Mouse (Mus musculus): ENCODE results near the gene Pfkfb4. TPM values are rescaled to one million over a fixed set of nuclear protein-coding genes. Genes with fewer than 3 reads are reported as not detected.

Gene Pfkfb4
- total RNA-seq, 4 experiments from 2014 or later = 1.4 to 2.1 (median 1.9) TPM

DNA sequence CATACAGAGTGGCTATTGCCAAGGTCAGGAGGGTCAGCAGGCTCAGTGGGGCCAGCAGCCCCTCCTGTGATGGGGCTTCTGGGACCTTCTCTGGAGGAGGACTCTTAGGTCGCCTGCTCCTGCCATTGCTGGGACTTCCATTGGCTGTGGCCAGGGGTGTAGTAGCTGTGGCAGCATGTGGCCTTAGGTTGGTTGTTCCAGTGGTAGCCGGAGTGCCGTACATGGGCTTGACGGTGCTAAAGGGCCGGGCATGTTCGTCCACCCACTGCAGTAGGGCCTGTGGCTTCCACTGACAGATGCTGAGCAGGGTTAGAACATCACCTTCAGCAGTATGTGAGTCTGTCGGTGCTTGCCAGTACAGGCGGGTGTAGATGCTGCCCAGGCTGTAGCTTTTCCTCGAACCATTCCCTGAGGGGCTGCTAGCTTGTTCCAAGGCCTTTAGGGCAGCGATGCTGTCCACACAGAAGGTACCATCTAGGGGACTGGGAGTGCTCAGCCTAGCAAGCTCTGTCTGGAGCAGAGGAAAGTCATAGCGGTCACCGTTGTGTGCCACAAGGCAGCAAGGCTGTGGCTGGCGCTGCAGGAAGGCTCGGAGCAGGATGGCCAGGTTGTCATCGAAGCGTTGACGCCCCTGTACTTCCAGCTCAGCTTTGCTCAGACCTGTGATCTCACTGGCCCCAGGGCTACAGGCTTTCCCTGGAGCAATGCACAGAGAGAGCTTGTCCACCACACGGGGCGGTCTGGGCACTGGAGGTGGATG lies 66.6 kb downstream of the Pfkfb4 start:
- DNase-seq (ENCODE audit: low spot score) = no peak

DNA sequence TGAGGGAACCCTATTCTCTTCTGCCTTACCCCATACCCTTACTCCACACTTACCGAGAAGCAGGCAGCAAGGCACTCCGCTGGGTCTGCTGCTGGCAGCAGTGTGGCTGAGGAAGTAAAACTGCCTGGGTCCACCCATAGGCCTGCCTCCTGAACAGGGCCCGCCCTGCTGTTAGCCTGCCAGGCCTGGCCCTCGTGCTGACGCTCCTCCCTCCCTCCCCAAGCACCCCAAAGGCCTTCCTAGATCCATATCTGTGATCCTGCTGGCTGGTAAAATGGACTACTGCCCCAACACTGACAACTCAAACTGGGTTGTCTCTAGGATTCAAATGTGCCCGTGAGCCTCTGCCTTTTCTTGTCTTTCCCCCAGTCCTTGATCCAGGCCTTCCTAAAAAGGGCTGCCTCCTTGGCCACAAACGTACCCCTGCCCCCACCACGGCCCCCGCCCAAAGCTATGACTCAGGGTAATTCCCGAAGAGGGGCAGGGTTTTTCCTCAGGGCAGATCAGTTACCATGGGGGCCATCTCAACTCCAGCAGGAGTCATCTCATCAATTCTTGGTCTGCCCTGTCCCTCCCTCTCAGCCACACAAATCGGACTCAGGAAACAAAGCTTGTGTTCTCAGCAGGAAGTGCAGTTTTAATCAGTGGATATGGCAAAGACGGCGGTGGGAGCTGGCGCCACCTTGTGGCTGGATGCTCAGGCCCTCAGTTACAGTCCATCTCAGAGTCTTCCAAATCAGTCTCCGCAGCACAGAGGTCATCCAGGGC lies 67.7 kb downstream of the Pfkfb4 start, which contains the start of gene Trex1:
Gene Trex1 (minus strand): TSS at position 599 of the 768 bp plus-strand sequence.
- peak; percentile 92 for DNase-seq (ENCODE audit: low spot score)

- DNase-seq (ENCODE audit: low spot score) = no peak
Measured at GRCm38 (mm10) chr9:109060184-109060897, 68.8 kb downstream of the Pfkfb4 start.

DNA sequence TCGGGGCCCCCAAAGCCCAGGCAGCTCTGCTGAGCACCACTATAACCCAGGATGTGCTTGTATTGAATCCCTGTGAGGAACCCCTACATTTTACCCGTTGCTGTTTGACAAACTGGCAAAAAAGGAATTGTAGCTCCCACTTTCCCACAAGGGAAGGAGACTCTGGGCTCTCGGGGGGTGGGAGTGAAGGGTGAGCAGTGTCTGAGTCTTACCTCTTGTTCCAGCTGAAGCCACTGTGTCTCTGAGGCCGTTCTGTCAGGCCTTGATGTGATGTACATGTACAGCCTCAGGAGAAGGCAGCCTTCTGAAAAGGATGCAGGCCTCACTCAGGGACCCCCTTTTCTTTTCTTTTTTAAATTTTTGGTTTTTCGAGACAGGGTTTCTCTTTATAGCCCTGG lies 69.3 kb downstream of the Pfkfb4 start:
- no peak for DNase-seq (ENCODE audit: low spot score)

GRCm38 (mm10) chr9:109068095-109068735 lies 76.6 kb downstream of the Pfkfb4 start:
- no peak for DNase-seq (ENCODE audit: low spot score)

- peak; percentile 88 for DNase-seq (ENCODE audit: low spot score)
Measured at GRCm38 (mm10) chr9:109073661-109074573, 82.3 kb downstream of the Pfkfb4 start, which contains the start of gene Atrip. TSS of gene Atrip (minus strand) at chr9:109074124.

GRCm38 (mm10) chr9:109080516-109080915 lies 88.9 kb downstream of the Pfkfb4 start:
- DNase-seq (ENCODE audit: low spot score) = no peak

GRCm38 (mm10) chr9:109081749-109082123 lies 90.2 kb downstream of the Pfkfb4 start:
- no peak for DNase-seq (ENCODE audit: low spot score)

Small RNA genes lying within 50 kb of the gene (microRNA-seq; reads per million reads assigned to microRNA genes)
- gene Mir711 = not detected

Other genes with a start within 250 kb of the Pfkfb4 start
- 10 to 100 TPM; 13.7 to 24.9 (median 21.2) TPM for gene Ip6k2, start 208.0 kb upstream of the Pfkfb4 start, total RNA-seq (2022)
- gene Nckipsd, start 183.4 kb upstream of the Pfkfb4 start, total RNA-seq (2022) = 1 to 10 TPM; 7.4 to 9.2 (median 8.0) TPM
- gene Celsr3, start 165.5 kb upstream of the Pfkfb4 start, total RNA-seq (2022) = under 1 TPM in 3 of 4 experiments, not detected in 1; 0.03 to 0.32 (median 0.28) TPM
- 10 to 100 TPM; 16.6 to 23.6 (median 21.4) TPM for gene Slc26a6, start 138.5 kb upstream of the Pfkfb4 start, total RNA-seq (2022)
- gene Tmem89, start 77.2 kb upstream of the Pfkfb4 start, total RNA-seq (2022) = under 1 TPM in 1 of 4 experiments, not detected in 3; 0.28 TPM
- 1,000 to 10,000 TPM; 2,127 to 2,243 (median 2,213) TPM for gene Uqcrc1, start 55.1 kb upstream of the Pfkfb4 start, total RNA-seq (2022)
- gene Col7a1, start 38.2 kb upstream of the Pfkfb4 start, total RNA-seq (2022) = under 1 TPM; 0.31 to 0.49 (median 0.32) TPM
- gene Ucn2, start 5.8 kb upstream of the Pfkfb4 start, total RNA-seq (2022) = not detected
- 10 to 100 TPM; 30.1 to 36.9 (median 33.7) TPM for gene Shisa5, start 46.8 kb downstream of the Pfkfb4 start, total RNA-seq (2022)
- 10 to 100 TPM; 16.3 to 19.2 (median 17.6) TPM for gene Trex1, start 68.0 kb downstream of the Pfkfb4 start, total RNA-seq (2022)
- 1 to 10 TPM; 8.1 to 9.4 (median 8.5) TPM for gene Atrip, start 82.3 kb downstream of the Pfkfb4 start, total RNA-seq (2022)
- 10 to 100 TPM; 10.5 to 13.4 (median 12.7) TPM for gene Ccdc51, start 90.7 kb downstream of the Pfkfb4 start, total RNA-seq (2022)
- gene Tma7, start 90.8 kb downstream of the Pfkfb4 start, total RNA-seq (2022) = 100 to 1,000 TPM; 220 to 257 (median 236) TPM
- 10 to 100 TPM; 21.6 to 25.9 (median 22.9) TPM for gene Plxnb1, start 103.6 kb downstream of the Pfkfb4 start, total RNA-seq (2022)
- not detected for gene Fbxw21, start 170.3 kb downstream of the Pfkfb4 start, total RNA-seq (2022)
- not detected for gene Fbxw13, start 204.2 kb downstream of the Pfkfb4 start, total RNA-seq (2022)
- gene Fbxw20, start 243.0 kb downstream of the Pfkfb4 start, total RNA-seq (2022) = not detected

All from heart, adult 8-10 months (tissue).